Mouse (Mus musculus) liver, embryonic 14.5 days (tissue): ENCODE measurements around the gene Tbx6. TPM values are rescaled to one million over a fixed set of nuclear protein-coding genes. Genes with fewer than 3 reads are reported as not detected.

ENCODE experiments used
- ATAC-seq: fragments of 200-750 bp; cut with Nextera tagmentation; 2 replicates; pipeline ENCODE4 v1.8.0; 2017; ENCODE audit warnings: moderate number of reproducible peaks, mild to moderate bottlenecking, moderate library complexity; ENCODE audit not compliant: insufficient read depth
- DNase-seq, 3 experiments: peaks; one replicate each; pipeline ENCODE4 v3.0.0-alpha.2; 2012 to 2013; ENCODE audit warnings: low read depth in 3 of 3, low spot score in 3 of 3
- H3K27ac ChIP-seq: fragments of 300-500 bp; sonication (generic); 2 replicates; pipeline ENCODE4 v1.5.1; 2014; ENCODE audit warnings: moderate library complexity, mild to moderate bottlenecking, control low read depth, inconsistent platforms
- H3K27me3 ChIP-seq: fragments of 300-500 bp; sonication (generic); 2 replicates; pipeline ENCODE4 v1.6.1; 2014; ENCODE audit warnings: mild to moderate bottlenecking, low read length, moderate library complexity; ENCODE audit not compliant: control insufficient read depth, insufficient read depth
- H3K36me3 ChIP-seq: fragments of 300-500 bp; sonication (generic); replicated peaks from 2 replicates; pipeline ENCODE4 v1.6.1; 2014; ENCODE audit warnings: low read depth; ENCODE audit not compliant: control insufficient read depth, insufficient read depth
- H3K4me1 ChIP-seq, 2 experiments: fragments of 200-500 bp in 1 of 2; fragments of 300-500 bp in 1 of 2; sonication (generic) in 1 of 2; replicated peaks; 2 replicates each; pipeline ENCODE4 v1.6.1; 2012 to 2014; ENCODE audit warnings: antibody characterized with exemption in 1 of 2, inconsistent platforms in 1 of 2, low read length in 1 of 2; ENCODE audit not compliant: control insufficient read depth in 2 of 2, insufficient read depth in 2 of 2
- H3K4me2 ChIP-seq: fragments of 300-500 bp; sonication (generic); 2 replicates; pipeline ENCODE4 v1.6.1; 2014; ENCODE audit warnings: low read depth, mild to moderate bottlenecking, control low read depth, moderate library complexity
- H3K4me3 ChIP-seq, 2 experiments: fragments of 200-500 bp in 1 of 2; fragments of 300-500 bp in 1 of 2; sonication (generic) in 1 of 2; 2 replicates each; pipeline ENCODE4 v1.5.1; 2012 to 2014; ENCODE audit warnings: low read depth in 2 of 2, low read length in 2 of 2, mild to moderate bottlenecking in 2 of 2, control low read depth in 1 of 2, inconsistent platforms in 1 of 2, moderate library complexity in 1 of 2; ENCODE audit not compliant: insufficient read depth in 1 of 2
- H3K9ac ChIP-seq: fragments of 300-500 bp; sonication (generic); replicated peaks from 2 replicates; pipeline ENCODE4 v1.6.1; 2014; ENCODE audit warnings: mild to moderate bottlenecking, control low read depth, moderate library complexity
- H3K9me3 ChIP-seq: fragments of 300-500 bp; sonication (generic); 2 replicates; pipeline ENCODE4 v1.6.1; 2016; ENCODE audit warnings: low read length, mixed read lengths; ENCODE audit not compliant: control insufficient read depth
- CTCF ChIP-seq: IDR thresholded peaks from 2 replicates; pipeline ENCODE4 v1.5.1; 2016; ENCODE audit warnings: antibody characterized with exemption, low read depth, control low read depth
- EP300 ChIP-seq: IDR thresholded peaks from 2 replicates; pipeline ENCODE4 v1.6.1; 2016; ENCODE audit warnings: antibody characterized with exemption, low read depth
- WGBS: fragments of 180-500 bp; shearing (Covaris S2); extraction: QIAGEN DNeasy Blood & Tissue Kit; methylation state at CpG from one replicate; pipeline ENCODE4 v1.1.7; 2014; ENCODE audit not compliant: insufficient replicate concordance; 5-methylcytosine and 5-hydroxymethylcytosine counted together
- polyA plus RNA-seq, 2 experiments: library from polyadenylated mRNA; depleted of rRNA in 1 of 2; stranded (reverse) in 1 of 2; unstranded in 1 of 2; fragments of >200 nt; fragmentation: Nextera tagmentation in 1 of 2; extraction: Ambion mirVana in 1 of 2; gene quantifications; 2 replicates each; pipeline versions ENCODE4 v1.2.1 to v1.2.3; 2012 to 2014

The Tbx6 gene
- polyA plus RNA-seq, 2 experiments, result 0.43 to 1.3 TPM

DNA sequence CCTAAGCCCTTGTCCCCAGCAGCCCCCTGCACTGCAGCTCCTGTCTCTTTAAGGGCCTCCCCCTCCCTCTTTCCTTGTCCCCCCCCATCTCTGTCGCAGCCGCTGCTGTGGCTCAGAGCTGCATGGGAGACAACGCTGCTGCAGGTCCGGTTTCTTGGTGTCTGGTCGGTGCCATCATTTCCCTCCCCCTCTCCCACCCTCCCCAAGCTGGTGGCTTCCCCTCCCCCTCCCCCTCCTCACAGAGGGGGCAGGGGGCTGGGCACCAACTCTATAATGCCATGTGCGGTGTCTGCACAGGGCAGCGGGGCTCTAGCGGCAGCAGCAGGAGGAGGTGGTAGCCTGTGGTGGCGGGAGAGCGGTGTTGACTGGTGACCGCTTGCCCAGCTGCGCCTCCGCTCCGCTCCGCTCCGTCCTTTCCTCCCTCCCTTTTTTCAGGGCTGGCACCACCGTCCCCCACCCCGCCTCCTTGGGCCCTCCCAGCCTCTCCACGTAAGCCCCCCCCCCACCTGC lies 42.0 kb downstream of the Tbx6 start:
- no peak overlapping the region for H3K27ac ChIP-seq
- ATAC-seq, result no peak
- H3K36me3 ChIP-seq, result no peaks in the 10 kb centered on the region
- H3K4me3 ChIP-seq, result no peak overlapping the region
- no peak for TF ChIP-seq CTCF
- TF ChIP-seq EP300, result no peak
- no peaks in the 10 kb centered on the region for H3K4me1 ChIP-seq
- no peak for DNase-seq
- 5% methylated on average over 17 of the region's 19 CpGs for WGBS
- H3K9me3 ChIP-seq, result no peaks in the 10 kb centered on the region
- H3K4me2 ChIP-seq, result no peak overlapping the region
- H3K9ac ChIP-seq, result no peak overlapping the region
- H3K27me3 ChIP-seq, result peaks cover 16% of the 10 kb centered on the region

- Histone ChIP-seq H3K36me3 (no peaks in the 10 kb centered on the region), H3K27me3 (peaks cover 16% of the 10 kb centered on the region), H3K27ac (no peak overlapping the region), H3K4me3 (no peak overlapping the region), H3K9ac (no peak overlapping the region), H3K4me2 (no peak overlapping the region), H3K9me3 (no peaks in the 10 kb centered on the region), H3K4me1 (no peaks in the 10 kb centered on the region)
- WGBS, result 17% methylated on average over 10 of the region's 10 CpGs
- ATAC-seq (no peak), DNase-seq (no peak)
- TF ChIP-seq EP300 (no peak), CTCF (no peak)
These were observed 42.7 kb downstream of the Tbx6 start for GRCm38 (mm10) chr7:126823940-126824339.

- TF ChIP-seq EP300 (no peak), CTCF (no peak)
- H3K9me3 ChIP-seq, result no peaks in the 10 kb centered on the region
- H3K36me3 ChIP-seq, result no peaks in the 10 kb centered on the region
- H3K4me3 ChIP-seq, result no peak overlapping the region
- H3K4me2 ChIP-seq, result no peak overlapping the region
- WGBS, result 27% methylated on average over 8 of the region's 8 CpGs
- no peak for ATAC-seq
- H3K9ac ChIP-seq, result no peak overlapping the region
- peaks cover 16% of the 10 kb centered on the region for H3K27me3 ChIP-seq
- H3K27ac ChIP-seq, result no peak overlapping the region
- H3K4me1 ChIP-seq, result no peaks in the 10 kb centered on the region
- DNase-seq, result no peak
These were observed 44.1 kb downstream of the Tbx6 start for GRCm38 (mm10) chr7:126825403-126825802.

GRCm38 (mm10) chr7:126825952-126826351 lies 44.7 kb downstream of the Tbx6 start:
- H3K9me3 ChIP-seq, result no peaks in the 10 kb centered on the region
- WGBS, result 50% methylated on average over 5 of the region's 5 CpGs
- H3K4me1 ChIP-seq, result no peaks in the 10 kb centered on the region
- no peak overlapping the region for H3K4me2 ChIP-seq
- no peak for DNase-seq
- H3K27ac ChIP-seq, result no peak overlapping the region
- no peak for ATAC-seq
- H3K4me3 ChIP-seq, result no peak overlapping the region
- H3K36me3 ChIP-seq, result no peaks in the 10 kb centered on the region
- H3K27me3 ChIP-seq, result peaks cover 16% of the 10 kb centered on the region
- no peak overlapping the region for H3K9ac ChIP-seq
- TF ChIP-seq EP300, result no peak
- TF ChIP-seq CTCF, result no peak

- H3K9me3 ChIP-seq, result no peaks in the 10 kb centered on the region
- ATAC-seq (no peak), DNase-seq (no peak)
- H3K4me1 ChIP-seq, result 0 out of 4 replicates have a peak, but pooled peaks cover 0 to 2% of the 10 kb centered on the region in 2 experiments
- no peak within 1 kb of the TSS for H3K27ac ChIP-seq
- H3K9ac ChIP-seq, result 0 out of 2 replicates have a peak within 1 kb of the TSS, but pooled peaks have one; percentile 18
- peak within 1 kb of the TSS; percentile 35 to 36 for H3K4me3 ChIP-seq
- TF ChIP-seq EP300 (no peak), CTCF (no peak)
- H3K4me2 ChIP-seq, result peak within 1 kb of the TSS; percentile 54
- no peaks in the 10 kb centered on the region for H3K36me3 ChIP-seq
- no peaks in the 10 kb centered on the region for H3K27me3 ChIP-seq
- 48% methylated on average over 5 of the region's 5 CpGs for WGBS
These were observed 50.3 kb downstream of the Tbx6 start, which contains the start of gene 4930451I11Rik for GRCm38 (mm10) chr7:126831539-126831938. Gene 4930451I11Rik, minus strand, starts transcription at chr7:126831639.
